Mouse (Mus musculus) heart, postnatal 0 days (tissue): ENCODE data around the gene Atxn2l.

ENCODE experiments used
- CTCF ChIP-seq: IDR thresholded peaks from 2 replicates; pipeline ENCODE4 v1.5.1; 2016; ENCODE audit warnings: antibody characterized with exemption, control low read depth, low read depth
- EP300 ChIP-seq: IDR thresholded peaks from 2 replicates; pipeline ENCODE4 v1.6.1; 2016; ENCODE audit warnings: antibody characterized with exemption, low read depth

DNA sequence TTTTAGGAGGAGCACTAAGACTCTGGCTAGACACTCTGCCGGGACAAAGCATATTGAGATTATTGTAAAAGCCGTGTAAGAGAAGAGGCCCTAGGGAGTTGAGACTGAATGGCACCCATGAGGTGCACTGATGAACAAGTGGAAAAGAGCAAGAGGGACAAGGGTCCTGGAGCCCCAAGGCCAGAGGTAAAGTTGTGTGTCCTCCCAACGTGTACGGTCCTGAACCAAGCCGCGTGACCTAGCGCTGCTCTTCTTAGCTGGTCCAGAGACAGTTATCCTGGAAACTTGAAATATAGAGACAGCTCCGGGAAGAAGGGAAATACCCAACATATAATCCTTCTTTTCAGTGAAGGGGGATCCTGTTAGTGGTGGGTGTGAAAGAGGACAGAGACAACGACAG is 33.2 kb upstream of the Atxn2l start:
- TF ChIP-seq CTCF: no peak
- TF ChIP-seq EP300: no peak
